Mouse (Mus musculus) erythroblast, embryonic 14.5 days (primary cell): ENCODE results near the gene Yeats2.

Experiments
- GATA1 ChIP-seq: IDR thresholded peaks from 2 replicates; pipeline ENCODE4 v1.6.1; 2012; ENCODE audit warnings: low read length, inconsistent platforms, mixed read lengths
- TAL1 ChIP-seq: IDR thresholded peaks from 3 replicates; pipeline ENCODE4 v1.6.1; 2012; ENCODE audit warnings: low read length, inconsistent platforms, mixed read lengths

DNA sequence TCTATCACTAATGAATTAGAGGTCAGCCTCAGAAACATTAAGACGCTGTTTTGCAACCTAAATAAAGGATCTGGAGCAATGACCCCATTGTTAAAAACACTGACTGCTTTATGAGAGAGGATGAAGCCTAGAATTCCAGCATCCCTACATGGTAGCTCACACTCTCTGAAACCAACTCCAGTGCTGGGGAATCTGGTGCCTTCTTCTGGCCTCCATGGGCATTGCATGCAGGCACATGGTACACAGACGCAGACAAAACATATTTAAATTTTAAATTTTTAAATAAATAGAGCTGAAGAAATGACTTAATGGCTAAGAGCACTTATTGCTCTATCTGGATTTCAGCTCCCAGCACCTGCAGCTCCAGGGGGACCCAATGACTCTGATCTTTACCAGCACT is 44.9 kb upstream of the Yeats2 start:
- no peak for TF ChIP-seq TAL1
- TF ChIP-seq GATA1: no peak
